Mouse (Mus musculus) gastrocnemius, adult 8-10 months (tissue): ENCODE measurements around the gene Kctd21. TPM values are rescaled to one million over a fixed set of nuclear protein-coding genes. Genes with fewer than 3 reads are reported as not detected.

Source experiments
- DNase-seq, 2 experiments: peaks; one replicate each; pipeline ENCODE4 v3.0.0; 2022; ENCODE audit warnings: low spot score in 2 of 2
- total RNA-seq, 4 experiments: library from RNA; stranded (reverse); gene quantifications; 2 replicates each; pipeline ENCODE4 v1.2.4; 2022

Kctd21 gene
- total RNA-seq, 4 experiments from 2014 or later: 3.3 to 4.1 (median 3.9) TPM

DNA sequence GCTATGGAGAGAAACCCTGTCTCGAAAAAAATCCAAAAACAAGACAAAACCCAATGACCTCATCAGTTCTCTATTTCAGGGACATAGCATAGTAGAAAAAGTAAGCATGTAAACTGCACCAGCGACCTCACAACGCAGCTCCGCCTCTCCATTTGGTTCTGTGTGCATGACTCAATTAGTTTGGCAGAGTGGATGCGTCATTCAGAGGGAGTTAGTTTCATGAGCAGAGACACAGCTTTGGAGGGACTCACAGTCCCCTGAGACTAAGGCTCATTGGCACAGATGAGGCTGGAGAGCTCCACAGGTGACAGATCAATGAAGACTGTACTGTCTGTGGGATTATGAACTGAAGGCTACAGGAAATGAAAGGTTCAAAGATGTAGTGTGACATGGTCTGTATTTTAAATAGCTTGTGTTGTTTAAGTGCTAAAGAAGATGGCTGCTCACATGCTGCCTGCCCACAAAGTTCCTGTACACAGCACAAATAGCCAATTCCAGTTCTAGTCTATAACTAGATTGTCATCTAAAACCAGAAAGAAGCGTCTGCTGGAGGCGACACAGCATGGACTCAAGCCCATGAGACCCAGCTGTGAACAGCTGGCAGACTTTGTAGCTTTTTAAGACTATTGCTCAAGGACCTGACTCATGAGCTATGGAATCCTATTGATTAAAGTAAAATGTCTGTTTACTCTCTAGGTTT, 54.1 kb downstream of the Kctd21 start:
- peak in 1 of 2 experiments; percentile 10 for DNase-seq

DNA sequence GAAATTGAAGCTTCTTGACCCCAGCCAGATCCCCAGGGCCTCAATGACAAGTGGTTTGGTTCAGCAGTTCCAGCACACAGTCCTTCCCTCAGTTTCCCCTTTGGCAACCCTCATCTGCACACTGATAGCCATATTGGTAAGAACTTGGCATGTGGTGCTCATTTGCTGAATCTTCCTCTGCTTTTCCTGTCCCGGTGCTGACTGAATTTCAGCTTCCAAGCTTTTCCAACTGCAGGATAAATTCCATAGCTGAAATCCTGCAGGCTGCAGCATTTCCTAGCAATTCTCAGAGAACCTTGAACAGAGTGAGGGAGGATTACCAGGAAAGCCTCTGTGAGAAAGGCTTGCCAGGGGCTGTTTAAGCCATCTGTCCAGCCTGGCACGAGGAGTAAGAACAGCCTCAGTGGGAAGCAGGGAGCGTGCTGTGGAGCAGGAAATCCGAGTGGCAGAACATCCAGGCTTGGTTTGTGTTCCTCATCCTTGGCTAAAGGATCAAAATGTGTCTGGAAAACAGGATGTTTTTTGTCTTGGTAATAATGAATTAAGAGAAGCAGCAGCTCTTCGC, 54.8 kb downstream of the Kctd21 start:
- peak in 1 of 2 experiments; percentile 17 for DNase-seq

DNA sequence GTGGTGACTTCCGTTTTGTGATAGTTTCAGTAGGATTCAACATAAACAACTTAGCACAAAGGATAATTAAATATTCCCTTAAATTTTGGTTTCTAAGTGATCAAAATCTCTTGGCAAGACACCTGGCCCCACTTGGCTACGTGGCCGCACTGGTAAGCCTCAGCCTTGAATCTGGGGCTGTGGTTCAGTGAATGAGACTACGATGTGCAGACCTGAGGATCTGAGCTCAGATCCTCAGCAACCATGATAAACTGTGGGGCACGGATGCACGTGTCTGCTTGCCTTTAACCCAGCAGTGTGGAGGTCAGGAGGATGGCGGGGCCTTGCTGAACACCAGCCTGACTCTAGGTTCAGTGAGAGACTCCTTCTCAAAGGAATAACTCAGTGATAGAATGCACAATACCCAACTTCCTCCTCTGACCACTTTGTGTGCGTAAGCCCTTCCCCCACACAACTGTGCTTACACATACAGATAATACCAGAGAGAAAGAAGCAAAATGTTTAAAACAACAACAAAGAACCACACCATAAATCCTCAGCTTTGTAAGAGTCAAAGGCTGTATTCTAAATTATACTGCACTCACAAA, 55.5 kb downstream of the Kctd21 start:
- no peak for DNase-seq

DNA sequence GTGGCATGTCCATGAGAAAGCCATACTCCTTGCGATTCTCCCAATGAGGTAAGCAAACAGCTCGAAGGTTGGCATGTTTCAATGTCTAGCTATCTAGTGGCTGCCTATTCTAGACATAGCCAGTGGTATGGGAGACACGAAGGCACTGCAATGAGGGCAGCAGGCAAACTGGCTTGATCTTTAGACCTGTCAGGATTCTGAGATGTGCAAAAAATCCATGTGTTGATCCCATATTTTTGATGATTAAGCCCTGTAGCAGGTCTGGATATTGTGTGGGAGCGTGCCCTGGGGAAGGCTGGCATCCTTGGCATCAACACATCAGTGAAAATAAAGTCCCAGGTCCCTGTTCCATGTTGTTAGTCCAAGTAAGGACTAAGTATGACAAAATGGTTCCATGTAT, 56.4 kb downstream of the Kctd21 start:
- no peak for DNase-seq

DNA sequence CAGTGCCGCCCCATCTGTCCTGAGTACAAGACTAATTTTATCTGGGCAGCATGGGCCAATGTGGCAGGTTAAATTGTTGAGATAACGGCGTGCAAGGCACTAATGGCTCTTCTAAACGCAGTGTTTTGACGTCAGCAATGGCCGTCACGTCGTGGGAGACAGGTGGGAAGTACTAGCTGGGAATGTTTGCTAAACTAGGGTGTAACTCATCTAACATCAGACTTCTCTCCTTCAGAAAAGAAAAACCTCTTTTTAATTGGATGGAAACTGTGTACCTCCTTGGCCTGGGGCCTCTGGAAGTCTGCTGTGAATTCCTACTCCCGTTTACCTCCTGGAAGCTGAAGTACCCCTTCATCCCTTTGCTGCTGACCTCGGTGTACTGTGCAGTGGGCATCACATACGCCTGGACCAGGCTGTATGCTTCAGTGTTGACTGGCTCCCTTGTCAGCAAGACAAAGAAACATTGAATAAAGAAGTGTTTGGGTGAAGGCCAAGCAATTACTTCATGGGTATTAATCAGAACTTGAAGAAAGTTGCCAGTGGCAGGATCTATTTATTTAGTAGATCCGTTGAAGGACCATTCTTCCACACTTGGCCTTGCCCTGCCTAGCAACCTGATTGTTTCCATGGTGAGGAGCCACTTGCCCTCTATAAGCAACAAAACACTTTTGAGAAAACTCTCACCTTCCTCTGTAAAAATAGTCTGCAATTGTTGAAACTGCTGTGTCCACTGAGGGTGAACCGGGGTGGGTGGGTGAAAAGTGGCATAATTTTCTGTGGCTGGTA, 59.4 kb downstream of the Kctd21 start:
- DNase-seq: no peak

DNA sequence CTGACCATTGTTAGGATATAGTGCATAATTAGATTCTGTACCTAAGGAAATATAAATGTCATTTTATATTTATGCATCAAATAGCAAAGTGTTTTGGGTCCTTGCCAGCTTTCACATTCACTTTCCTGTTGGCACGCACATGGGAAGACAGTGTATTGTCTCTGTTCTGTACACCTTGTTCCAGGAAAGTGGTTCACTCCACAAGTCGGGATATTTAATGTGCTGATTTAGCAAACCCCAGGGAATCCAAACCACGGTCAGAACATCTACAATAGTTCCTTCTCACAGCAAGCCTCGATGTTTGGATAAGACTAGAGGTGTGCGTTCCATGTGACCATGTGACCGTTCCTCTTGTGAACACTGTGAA, 59.9 kb downstream of the Kctd21 start:
- DNase-seq: no peak

DNA sequence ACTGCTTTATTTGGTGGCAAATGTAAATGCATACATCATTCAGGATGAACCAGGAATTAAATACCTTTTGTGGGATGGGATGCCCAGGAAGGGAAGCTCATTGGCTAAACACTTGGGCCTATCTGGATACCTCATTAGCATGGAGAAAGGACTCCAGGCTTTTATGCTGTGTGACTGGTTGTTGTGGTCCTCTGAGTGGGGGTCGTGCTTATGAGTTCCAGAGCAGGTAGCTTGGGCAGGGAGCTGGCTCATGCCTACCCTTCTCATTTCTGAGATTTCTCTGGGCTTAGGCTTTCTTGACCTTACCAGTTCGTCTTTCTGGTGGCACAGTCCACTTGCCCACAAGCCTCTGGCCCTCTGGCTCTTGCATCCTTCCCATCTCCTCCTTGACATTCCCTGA, 62.2 kb downstream of the Kctd21 start:
- no peak for DNase-seq

DNA sequence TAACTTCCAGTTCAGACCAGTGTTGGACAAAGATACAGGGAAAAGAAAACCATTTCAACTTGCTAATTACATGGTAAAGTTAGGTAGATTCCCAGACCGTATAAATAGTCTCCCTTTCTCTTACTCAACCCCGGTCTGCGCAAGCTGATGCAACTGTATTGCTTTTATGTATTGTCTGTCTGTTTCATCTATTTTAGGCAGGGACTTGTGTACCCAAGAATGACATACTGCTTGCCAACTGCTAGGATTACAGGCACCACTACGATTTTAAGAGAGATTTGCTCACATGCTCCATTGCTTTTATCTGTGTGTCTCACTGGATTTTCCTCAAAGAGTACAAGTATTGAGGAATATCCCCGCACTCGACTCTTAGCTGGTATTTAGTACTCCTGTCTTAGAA, 66.8 kb downstream of the Kctd21 start:
- DNase-seq: no peak

Other genes with a start within 250 kb of the Kctd21 start
- 1 to 10 TPM in 1 of 4 experiments, under 1 TPM in 3; 0.56 to 1.2 (median 0.80) TPM for gene Usp35, start 307 bp upstream of the Kctd21 start, total RNA-seq
- 1 to 10 TPM; 1.9 to 3.9 (median 3.6) TPM for gene Alg8, start 39.3 kb downstream of the Kctd21 start, total RNA-seq
- 100 to 1,000 TPM; 261 to 279 (median 268) TPM for gene Ndufc2, start 67.7 kb downstream of the Kctd21 start, total RNA-seq
- 10 to 100 TPM in 3 of 4 experiments, 1 to 10 TPM in 1; 9.5 to 19.3 (median 15.2) TPM for gene Thrsp, start 85.4 kb downstream of the Kctd21 start, total RNA-seq
- under 1 TPM in 1 of 4 experiments, not detected in 3; 0.17 TPM for gene Kctd14, start 119.0 kb downstream of the Kctd21 start, total RNA-seq
- 10 to 100 TPM; 24.8 to 29.8 (median 25.7) TPM for gene Ints4, start 148.6 kb downstream of the Kctd21 start, total RNA-seq
- 100 to 1,000 TPM; 117 to 148 (median 134) TPM for gene Aamdc, start 247.2 kb downstream of the Kctd21 start, total RNA-seq
- 10 to 100 TPM; 13.6 to 16.2 (median 14.5) TPM for gene Rsf1, start 247.6 kb downstream of the Kctd21 start, total RNA-seq